Mouse (Mus musculus) cerebellum, postnatal 10 days (tissue): ENCODE measurements at regions not wholly inside any gene's neighbourhood (a gene's known extent, or its start where the extent isn't known, plus 50 kb on each side); places are given as distances from the start of the nearest gene placed in this dataset.
"Not testable (repeated sequence)": the region's sequence is repeated elsewhere in the genome, so short reads cannot be mapped to it uniquely, and the experiment has no call there.

Experiments used
- DNase-seq, 2 experiments: peaks; one replicate each; pipeline ENCODE4 v3.0.0; 2021; ENCODE audit warnings: mixed read lengths in 2 of 2

DNA sequence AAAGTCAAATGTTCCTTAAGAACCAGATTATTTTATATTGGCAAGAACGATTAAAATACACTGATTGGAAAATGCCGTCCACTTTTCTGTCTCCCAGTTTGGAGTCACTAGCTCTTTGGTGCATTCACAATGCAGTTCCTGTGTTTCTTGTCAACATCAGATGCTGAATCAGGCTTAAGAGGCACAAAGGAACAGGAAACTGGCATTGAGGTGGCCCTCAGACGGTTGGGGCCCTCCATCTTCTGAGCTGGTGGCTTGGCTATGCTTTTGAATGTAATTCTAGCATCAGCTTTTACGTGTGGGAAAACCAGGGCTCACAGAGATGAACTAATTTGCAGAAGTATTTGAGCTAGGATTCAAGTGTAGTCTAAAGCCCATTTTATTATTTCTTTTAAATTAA lies 282.3 kb downstream of the Hace1 start:
- no peak for DNase-seq

DNA sequence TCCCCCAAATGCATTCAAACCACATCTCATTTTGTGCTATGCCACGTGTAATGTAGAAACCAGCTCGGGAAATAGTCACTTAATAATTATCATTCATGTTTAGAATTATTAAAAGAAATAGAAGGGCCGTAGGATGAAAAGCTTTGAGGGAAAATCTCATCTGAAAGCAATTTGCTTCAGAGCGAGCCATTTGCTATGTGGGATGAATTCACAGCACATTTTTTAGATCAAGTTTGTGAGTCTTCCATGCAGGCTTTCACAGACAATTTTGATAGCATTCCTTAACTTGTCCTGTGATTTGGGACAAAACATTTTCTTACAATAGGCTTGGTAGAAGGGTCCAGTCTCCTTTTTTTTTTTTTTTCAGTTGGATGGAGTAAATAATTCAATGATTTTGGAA lies 283.1 kb downstream of the Hace1 start:
- no peak for DNase-seq

DNA sequence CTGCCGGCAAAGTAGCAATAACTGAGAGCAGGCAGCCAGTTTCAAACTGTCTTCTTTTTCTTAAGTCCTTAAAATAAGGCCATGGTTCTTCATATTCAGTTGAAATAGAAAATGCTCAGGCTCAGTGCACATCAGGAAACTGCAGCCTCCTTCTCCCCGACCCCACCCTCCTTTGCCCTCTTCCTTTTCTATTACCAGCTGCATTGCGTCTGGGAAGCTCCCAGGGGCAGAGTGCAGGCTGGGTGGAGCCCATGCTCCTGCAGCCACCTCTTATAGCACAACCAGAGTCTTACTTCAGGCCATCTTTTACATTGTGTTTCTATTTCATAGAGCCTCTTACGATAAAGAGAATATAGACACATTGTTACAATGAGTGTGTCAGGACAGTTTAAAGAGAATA lies 288.2 kb downstream of the Hace1 start:
- DNase-seq, result no peak

DNA sequence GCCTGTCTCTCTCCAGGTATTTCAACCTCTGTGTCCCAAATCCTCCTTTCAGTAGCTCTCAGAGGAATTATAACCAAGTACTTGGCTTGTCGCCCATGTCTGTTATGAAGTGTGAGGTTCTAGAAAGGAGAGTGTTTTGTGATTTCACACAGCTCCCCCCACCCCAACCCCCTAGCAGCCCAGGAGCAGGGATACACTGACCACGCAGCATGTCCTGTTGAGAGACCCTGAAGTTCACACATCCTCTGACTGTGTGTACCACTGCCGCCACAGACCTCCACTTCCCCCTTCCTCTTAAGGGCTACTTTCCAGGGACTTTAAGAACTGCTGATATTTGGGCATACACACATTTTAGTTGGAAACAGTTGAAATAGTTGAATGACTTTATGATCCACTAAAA lies 289.2 kb downstream of the Hace1 start:
- no peak for DNase-seq

DNA sequence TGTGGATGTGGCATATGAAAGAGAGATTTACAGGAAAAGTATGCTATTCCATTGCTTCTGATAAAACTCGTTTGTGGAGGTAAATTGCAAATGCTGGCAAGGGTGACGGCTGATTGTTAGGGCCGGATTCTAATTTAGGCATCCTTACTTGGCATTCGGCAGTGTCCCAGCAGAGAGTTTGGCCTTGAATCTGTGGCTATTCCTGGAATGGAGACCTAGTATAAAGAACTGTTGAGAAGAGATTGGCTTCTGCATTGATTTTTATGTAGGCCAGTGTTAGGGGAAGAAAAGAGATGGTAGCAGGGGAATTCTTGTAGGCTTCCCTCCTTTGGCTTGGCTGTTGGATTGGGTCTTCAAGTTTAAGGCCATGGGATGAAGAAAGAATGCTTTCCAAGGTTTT lies 293.4 kb downstream of the Hace1 start:
- peak; percentile 75 to 80 for DNase-seq

DNA sequence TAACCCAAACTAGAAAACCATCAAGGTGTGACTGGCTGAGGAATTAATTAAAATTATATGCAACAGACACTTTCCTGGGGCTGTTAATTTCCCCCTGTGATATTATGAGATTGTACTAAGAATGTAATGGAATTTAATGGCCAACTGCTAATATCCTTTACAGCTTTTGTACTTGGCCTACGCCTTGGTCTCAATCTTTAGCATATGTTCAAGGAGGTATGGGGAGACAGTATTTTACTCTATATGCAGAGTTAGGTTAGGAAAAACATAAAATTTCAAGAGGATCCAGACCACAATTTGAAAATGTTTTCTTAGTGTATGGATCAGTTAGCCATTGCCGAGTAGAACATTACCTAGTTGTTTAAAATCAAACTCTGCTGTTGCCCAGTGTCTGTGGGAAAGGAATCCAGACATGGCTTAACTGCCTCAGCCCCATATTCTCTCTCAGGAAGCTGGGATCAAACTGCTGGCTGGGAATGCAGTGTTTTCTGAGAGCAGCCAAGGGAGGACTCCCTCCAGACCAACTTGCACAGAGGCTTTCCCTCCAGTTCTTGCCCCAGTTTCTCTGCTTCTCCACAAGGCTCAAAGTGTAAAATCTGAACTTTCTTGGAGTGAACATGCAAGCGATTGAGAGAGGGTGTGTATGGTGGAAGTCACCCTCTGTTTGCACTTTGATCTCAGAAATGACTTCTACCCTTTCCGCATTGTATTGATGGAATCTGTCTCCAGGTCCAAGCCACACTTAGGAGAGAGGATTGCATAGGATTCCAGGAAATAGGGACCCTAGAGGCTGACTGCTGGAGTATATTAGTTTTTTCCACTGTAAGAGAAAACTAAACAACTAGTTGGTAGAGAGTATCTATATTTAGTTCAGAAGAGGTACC lies 294.6 kb downstream of the Hace1 start:
- DNase-seq, result no peak

DNA sequence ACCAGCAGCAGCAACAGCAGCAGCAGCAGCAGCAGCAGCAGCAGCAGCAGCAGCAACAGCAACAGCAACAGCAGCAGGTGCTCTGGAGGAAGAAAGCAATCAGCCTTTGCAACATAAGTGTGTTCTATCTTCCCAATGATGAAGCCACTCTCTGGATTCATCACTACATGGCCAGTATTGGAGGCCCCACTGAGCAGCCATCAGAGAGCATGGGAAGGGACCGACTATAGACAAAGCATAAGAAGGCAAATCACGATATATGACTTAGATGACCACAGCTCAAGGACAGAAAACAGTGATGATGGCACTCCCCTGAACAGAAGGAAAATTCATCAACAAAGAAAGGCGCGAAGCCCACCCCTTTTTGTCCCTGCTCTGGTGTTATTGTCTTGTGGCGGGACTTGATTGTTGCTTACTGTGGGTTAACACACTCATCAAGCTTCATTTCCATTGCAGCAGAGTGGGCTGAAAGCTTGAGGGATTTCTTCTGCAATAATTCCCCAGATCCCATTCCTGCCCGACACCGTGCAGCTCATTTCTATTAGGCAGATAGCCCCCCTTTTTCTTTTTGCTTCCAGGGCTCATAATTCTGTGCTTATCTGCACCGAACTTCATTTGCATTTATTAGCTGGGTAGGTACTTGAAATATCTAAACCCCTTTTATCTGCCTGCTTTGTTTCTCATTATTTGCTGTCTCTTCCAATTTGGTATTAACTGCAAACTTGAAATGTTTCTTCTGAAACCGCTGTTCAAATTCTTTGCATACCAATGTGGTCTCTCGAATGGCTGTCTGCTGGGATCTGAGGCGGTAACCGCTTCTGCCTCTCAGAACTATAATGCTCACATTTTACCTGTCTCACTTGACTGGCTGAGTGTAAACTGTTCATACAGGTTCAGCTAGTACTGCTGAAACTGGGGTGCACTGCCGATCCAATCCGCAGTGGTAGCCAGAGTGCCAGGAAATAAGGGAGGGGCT lies 296.5 kb downstream of the Hace1 start:
- DNase-seq, result no peak

DNA sequence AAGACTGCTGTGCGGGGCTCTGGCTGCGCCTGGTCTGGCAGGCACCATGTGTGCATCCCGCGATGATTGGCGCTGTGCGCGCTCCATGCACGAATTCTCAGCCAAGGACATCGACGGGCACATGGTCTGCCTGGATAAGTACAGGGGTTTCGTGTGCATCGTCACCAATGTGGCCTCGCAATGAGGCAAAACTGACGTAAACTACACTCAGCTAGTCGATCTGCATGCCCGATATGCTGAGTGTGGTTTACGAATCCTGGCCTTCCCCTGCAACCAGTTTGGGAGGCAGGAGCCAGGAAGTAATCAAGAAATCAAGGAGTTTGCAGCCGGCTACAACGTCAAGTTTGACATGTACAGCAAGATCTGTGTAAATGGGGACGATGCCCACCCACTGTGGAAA lies 297.7 kb downstream of the Hace1 start:
- not testable (repeated sequence) for DNase-seq

DNA sequence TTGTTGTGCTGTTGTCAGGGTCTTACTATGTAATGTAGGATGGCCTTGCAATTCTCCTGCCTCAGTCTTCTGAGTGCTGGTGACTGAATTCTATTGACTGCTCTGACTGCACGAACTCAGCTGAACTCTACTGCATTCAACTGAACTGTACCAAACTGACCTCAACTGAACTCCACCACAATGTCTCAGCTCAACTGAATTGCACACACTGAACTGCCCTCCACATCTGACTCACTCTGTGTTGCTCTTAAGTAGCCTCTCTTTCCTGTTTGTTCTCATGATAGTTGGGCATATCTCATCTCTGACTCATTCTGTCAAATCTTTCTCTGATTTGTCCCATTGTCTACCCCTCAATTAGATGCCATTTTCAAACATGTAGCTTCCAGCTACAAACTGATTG lies 306.1 kb downstream of the Hace1 start:
- no peak for DNase-seq

DNA sequence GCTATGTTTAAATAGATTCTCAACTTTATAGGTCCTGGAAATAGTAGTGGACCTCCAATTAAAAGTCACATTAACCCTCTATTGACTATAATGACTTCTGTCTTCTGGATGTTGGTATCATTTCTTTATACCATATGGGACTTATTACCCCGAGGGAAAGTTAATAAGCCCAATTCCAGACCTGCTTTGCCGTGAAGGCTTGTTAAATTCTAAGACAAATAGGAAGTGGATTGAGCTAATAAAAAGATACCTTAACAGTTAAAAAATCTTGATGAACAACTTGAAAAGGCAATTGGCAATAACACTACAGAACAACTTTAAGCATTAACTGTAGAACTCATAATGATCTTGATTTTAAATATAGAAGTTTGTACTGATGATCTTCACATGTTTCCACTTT lies 309.0 kb downstream of the Hace1 start:
- no peak for DNase-seq

DNA sequence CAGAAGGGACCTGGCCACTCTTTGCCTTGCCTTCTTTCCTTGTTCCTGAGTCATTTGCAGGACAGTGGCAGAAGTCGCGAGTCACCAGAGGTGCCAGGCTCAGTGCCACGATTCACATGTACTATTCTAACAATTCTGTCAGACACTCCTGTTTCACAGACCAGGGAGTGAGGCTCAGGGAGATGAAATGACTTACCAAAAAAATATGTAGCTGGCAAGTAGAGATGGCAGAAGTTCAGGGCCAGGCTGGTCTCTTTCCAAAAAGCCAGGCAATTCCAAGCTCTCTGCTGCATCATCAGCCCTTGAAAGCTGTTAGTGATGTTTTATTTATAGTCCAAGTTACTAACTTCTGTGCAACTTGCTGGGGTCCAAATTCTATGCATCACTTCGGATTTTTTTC lies 311.2 kb downstream of the Hace1 start:
- peak; percentile 71 to 77 for DNase-seq

DNA sequence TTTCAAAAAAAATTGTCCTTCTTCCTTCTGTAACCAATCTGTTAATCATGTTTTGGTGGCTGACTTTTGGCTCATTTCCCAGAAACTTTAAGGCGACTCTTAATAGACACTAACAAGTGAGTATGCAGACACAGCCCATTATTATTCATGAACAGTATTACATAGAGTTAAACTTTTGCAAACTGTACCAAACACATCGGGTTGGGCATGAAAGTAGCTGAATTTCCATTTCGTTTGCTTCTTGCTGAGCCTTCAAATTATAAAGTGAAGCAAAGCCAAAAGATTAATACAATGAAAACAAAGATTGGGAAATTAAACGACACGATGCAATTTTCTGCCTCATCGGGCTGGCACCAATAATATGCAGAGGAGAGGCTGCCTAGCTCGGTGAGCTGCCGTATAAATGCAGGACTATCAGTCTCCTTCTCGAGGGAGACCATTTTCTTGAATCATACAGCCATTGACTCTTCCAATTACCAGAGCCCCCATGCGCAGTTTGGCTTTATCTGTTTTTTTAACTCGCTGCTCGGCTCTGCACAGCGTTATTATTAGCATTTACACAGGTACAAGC lies 311.8 kb downstream of the Hace1 start:
- DNase-seq, result peak; percentile 51 to 65

DNA sequence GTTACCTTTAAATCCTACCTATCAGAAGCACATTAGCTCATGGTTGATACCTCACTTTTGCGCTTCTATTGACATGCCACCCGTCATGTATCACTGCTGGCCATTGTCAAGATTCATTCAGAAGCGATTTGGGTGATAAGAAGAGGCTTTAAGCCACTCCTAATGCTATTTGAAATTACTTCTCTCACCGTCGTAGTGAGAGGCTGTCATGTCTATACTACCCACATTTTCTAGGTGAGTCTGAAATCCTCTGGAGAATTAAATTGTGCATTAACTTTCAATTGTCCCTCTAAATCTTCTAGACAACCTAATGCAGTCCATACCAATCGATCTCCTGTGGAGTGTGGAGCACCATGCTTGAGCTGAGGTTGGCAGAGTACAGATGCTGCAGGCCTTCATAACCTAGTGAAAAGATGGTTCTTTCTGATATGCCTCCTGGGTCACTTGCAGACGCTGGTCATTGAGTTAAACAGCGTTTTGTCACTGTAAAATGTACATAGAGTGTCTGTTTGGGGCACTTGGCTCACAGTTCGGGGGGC lies 312.5 kb downstream of the Hace1 start:
- DNase-seq, result no peak

DNA sequence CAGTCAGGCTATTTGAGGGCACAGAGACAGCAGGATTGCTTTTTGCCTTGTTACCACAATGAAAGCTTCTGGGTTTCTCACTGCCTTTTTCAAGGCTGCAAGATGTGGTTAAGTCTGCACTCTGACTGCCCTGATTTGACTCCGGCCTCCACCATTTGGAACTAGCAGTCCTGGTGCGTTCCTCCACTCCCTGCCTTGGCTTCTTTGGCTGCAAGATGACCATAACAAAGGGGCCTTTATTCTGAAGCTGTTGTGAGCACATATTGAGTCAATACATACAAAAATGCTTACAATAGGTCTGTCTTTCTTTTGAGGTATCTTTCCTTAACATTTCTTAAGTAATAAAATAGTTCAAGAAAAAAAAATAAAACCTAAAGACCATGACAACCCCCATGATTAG lies 314.8 kb downstream of the Hace1 start:
- DNase-seq, result no peak

DNA sequence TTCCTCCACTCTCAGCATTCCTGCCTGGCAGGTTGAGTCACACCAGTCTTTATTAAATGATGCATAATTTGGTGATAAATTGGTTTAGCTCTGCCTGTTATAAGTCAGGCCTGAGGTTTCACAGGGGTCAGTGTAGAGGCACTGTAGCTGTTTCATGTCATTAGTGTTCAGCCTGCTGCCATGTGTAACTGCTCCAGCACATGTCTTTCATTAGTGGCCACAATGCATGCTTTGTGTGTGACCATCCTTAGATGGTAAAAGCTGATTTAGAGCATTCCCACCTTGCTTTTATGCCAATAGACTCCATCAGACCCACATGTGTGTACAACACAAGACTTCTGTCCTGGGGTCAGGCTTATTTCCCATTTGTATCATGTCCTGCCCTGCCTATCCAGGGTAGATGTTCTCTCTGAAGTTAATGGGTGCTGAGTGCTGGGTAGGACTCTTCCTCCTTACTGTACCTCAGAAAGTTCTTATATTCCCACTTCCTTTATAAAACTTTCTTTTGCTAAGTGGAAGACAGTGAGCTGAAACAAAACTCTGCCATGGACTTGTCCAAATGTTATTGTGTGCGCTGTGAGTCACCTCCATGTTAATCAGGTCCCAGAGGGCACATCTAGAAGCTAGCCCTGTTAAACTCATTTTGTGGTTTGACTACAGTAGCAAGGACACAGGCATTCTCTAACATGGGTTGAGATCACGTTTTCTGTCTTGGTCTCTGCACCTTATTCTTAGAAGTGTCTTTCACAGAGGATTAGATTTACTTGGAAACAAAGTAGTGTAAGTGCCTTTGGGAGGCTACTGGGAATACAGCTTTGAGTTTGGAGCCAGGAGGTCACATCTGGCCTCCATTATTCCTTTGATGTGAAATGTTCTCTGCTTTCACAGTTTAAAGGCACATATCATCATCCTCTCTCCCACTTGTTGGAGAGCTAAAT lies 316.5 kb downstream of the Hace1 start:
- DNase-seq, result no peak

DNA sequence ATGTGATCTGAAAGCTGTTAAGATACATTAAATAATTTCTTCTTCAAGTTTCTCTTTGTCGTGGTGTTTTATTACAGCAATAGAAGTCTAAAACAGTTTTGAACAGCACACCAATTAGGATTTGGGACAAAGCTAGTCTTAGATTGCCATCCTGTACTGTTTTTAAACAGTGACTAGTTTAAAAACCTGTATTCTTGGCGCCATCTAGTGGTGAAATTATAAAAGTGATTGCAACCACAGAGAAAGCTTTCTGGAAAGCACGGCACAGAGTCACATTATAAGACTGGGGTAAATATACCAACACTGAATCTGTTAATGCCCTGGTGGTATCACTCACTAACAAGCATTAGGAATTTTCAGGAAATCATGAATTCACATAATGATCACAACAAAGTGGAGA lies 339.3 kb downstream of the Hace1 start:
- DNase-seq, result peak; percentile 12 to 67

DNA sequence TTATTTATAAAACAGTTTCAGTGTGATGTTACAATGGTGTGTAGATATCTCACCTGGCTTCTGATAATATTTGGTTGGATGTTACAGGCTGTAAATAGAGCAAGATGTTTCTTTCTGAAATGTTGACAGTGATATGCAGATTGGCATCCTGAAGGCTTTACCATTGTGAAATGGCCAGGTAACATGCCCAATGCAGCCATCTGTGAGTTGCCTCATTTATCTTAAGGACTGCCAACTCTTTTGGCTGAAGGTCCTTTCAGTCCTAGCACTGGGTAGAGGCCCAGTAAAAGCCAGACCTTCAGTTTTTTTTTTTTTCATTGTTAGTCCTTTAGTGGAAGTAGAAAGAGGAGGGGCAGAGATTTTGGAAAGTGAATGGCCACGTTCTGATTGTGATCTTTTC lies 348.1 kb downstream of the Hace1 start:
- DNase-seq, result peak; percentile 28 to 39

DNA sequence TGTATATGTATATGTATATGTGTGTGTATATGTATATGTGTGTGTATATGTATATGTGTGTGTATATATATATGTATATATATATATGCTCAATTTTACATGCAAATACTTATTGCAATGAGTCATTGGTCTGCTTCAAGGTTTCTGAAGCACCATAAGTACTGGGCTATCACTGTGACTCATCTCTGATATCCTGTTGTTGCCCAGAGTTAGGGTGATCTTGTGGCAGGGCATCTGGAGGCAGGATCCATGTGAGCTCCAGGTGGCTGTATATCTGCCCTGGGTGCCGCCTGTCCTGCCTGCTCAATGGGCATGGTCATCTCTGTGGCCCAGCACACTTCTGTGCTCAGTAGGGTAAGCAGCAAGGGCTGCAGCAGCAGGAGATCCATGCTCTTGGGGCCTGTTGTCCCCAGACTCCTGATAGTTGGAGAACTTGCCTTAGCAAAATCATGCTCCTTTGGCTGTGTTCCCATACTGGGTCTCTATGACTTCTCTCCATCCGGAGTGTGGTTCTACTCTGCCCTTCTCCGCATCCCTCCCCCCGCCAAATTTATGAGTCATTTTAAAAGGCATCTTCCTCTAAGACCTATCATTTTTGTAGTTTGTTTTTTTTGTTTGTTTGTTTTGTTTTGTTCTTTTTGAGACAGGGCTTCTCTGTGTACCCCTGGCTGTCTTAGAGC lies 356.1 kb downstream of the Hace1 start:
- no peak for DNase-seq

DNA sequence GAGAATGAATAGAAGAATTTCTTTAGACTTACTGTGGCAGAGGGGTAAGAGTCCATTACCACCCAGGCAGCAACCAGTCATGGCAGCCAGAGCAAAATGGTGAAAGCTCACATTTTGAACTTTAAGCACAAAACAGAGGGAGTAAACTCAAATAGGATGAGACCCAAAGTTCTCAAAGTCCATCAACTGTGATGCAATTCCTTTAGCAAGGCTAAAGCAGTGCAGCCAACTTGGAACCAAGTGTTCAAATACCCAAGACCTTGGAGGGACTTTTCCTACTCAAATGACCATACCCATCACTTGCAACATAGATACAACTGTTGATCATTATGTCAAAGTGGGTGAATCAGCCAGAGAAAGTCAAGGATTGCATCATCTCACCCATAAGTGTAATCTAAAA lies 380.1 kb downstream of the Hace1 start:
- DNase-seq, result no peak

DNA sequence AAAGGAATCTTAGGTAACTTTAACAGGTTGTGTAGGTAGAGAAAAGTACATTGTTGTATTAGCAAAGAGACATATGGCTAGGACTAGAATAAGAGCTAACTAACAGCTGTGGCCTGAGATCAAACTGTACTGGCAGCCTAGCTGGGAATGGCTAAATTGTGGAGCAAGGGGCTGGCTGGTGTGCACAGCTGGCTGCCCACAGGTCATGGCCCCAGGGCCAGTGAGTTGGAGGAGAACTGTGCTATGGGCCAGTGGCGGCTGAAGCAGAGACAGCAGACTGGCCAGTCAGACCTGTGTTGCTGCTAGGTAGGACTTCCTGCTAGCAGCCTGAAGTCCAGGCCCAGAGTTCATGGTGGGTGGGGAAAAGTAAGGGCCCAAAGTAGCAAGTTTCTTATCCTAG lies 394.6 kb downstream of the Hace1 start:
- no peak for DNase-seq

DNA sequence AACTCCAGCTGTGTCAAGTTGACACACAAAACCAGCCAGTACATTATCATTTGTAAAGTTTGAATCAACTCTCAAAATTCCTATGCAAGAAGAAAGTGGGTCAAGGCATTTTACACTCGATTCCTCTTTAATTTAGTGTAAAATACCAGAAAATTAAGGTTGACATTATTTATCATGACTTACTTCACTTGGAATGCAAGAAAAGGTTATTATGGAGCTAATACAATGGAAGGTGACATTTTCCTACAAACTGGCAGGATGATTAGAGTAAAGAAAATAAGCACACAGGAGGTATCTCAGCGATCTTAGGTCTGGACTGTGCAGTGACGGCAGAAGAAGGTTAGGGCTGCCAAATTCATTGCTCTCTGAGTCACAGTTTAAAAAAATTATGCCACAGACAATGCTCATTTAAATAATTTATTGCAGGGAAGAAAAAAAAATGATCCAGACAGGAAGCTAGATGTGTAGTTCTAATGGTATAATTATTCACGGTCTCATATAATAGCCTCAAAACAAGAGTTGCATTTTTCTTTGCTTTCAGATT lies 405.2 kb downstream of the Hace1 start:
- no peak for DNase-seq
